Mouse (Mus musculus) olfactory bulb, adult 2 months (tissue): ENCODE results near the gene Rbfox2.

ENCODE experiments used
- CTCF ChIP-seq: fragments of 200-500 bp; IDR thresholded peaks from 2 replicates; pipeline ENCODE4 v1.5.1; 2012; ENCODE audit warnings: low read depth, mild to moderate bottlenecking, low read length, moderate library complexity; ENCODE audit not compliant: insufficient read depth
- POLR2A ChIP-seq: fragments of 200-500 bp; IDR thresholded peaks from 2 replicates; pipeline ENCODE4 v1.6.1; 2012; ENCODE audit warnings: mild to moderate bottlenecking, low read depth, low read length, moderate library complexity; ENCODE audit not compliant: insufficient read depth

GRCm38 (mm10) chr15:77296635-77297034 lies 10.2 kb downstream of the Rbfox2 start:
- no peak for TF ChIP-seq CTCF
- no peak for TF ChIP-seq POLR2A
